Mouse (Mus musculus) C2C12 (cell line): Measurements from ENCODE around the gene Scn4b. TPM values are rescaled to one million over a fixed set of nuclear protein-coding genes. Genes with fewer than 3 reads are reported as not detected.

ENCODE experiments used
- H3K27me3 ChIP-seq: one replicate; pipeline ENCODE4 v1.6.1; 2011; ENCODE audit not compliant: control insufficient read depth, insufficient read depth, insufficient read length
- H3K36me3 ChIP-seq: one replicate; pipeline ENCODE4 v1.6.1; 2011; ENCODE audit not compliant: control insufficient read depth, insufficient read depth
- H3K4me3 ChIP-seq: one replicate; pipeline ENCODE4 v1.5.1; 2011; ENCODE audit warnings: mild to moderate bottlenecking, control low read depth; ENCODE audit not compliant: poor library complexity, insufficient read depth, severe bottlenecking
- H3K79me2 ChIP-seq: one replicate; pipeline ENCODE4 v1.6.1; 2011; ENCODE audit not compliant: control insufficient read depth, insufficient read depth
- H3K79me3 ChIP-seq: one replicate; pipeline ENCODE4 v1.6.1; 2011; ENCODE audit warnings: low read depth, control low read depth
- H3ac ChIP-seq: one replicate; pipeline ENCODE3; 2011; ENCODE audit warnings: low read depth; ENCODE audit not compliant: control insufficient read depth, insufficient read length
- CEBPB ChIP-seq: IDR thresholded peaks from one replicate; pipeline ENCODE4 v1.6.1; 2011; ENCODE audit warnings: low read depth, mild to moderate bottlenecking, control low read depth, moderate library complexity
- CTCF ChIP-seq: IDR thresholded peaks from one replicate; pipeline ENCODE4 v1.5.1; 2011; ENCODE audit not compliant: control insufficient read depth, insufficient read depth, insufficient read length
- FOSL1 ChIP-seq: IDR thresholded peaks from one replicate; pipeline ENCODE4 v1.8.0; 2011; ENCODE audit warnings: mild to moderate bottlenecking, low read length; ENCODE audit not compliant: poor library complexity, insufficient read depth, severe bottlenecking
- MAX ChIP-seq: IDR thresholded peaks from one replicate; pipeline ENCODE4 v1.6.1; 2011; ENCODE audit warnings: mild to moderate bottlenecking, control low read depth
- MYOD1 ChIP-seq: IDR thresholded peaks from one replicate; pipeline ENCODE4 v1.6.1; 2011; ENCODE audit warnings: low read depth; ENCODE audit not compliant: control insufficient read depth, insufficient read length
- MYOG ChIP-seq: IDR thresholded peaks from one replicate; pipeline ENCODE4 v1.6.1; 2011; ENCODE audit not compliant: control insufficient read depth, insufficient read length; ENCODE audit errors: extremely low read depth
- USF1 ChIP-seq: IDR thresholded peaks from one replicate; pipeline ENCODE4 v1.6.1; 2011; ENCODE audit warnings: low read depth, mild to moderate bottlenecking, control low read depth, moderate library complexity
- polyA plus RNA-seq: library from polyadenylated mRNA; unstranded; fragments of >200 nt; fragmentation: generic; extraction: Trizol; gene quantifications from one replicate; pipeline ENCODE4 v1.2.1, GENCODE M21; 2012; ENCODE audit warnings: missing spikeins

Gene Scn4b
- polyA plus RNA-seq, 1 experiment = 0.01 TPM

DNA sequence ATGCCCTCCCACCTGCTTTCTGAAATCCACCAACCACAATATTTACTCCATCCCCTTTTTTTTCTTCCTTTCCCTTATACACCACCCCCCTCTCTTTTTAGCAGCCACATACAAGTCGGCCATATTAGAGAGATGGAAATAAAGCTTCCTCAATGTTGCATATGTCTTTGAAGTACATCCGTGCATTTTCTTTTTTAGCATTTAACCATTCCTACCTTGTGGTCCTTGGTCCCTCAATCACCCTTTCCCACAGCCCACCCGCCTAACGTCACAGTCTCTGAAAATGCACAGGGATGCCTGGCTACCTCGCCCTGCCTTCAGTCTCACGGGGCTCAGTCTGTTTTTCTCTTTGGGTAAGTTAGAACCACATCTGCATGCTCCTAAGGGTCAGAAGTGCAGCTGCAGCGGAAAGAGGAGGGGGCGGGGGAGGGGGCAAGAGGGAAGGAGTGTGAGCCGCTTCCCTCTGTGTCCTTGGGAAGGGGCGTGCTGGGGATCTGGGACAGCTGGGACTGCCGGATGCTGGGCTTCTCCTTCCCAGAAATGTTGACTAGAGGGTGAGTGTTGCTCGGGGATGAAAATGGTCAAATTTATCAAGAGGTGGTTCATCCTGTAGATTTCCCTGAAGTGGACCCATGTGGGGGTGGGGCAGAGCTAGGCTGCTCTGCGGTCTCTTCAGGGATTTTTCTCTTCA lies 20.3 kb upstream of the Scn4b start, which contains the start of gene Scn2b:
TSS of gene Scn2b (plus strand) at position 42 of the 691 bp plus-strand sequence.
- H3K36me3 ChIP-seq = no peaks in the 10 kb centered on the region
- no peaks in the 10 kb centered on the region for H3K79me3 ChIP-seq
- H3K4me3 ChIP-seq = no peak within 1 kb of the TSS
- H3ac ChIP-seq = no peak within 1 kb of the TSS
- TF ChIP-seq CTCF = no peak
- TF ChIP-seq MAX = no peak
- TF ChIP-seq MYOD1 = no peak
- no peak for TF ChIP-seq FOSL1
- TF ChIP-seq USF1 = no peak
- TF ChIP-seq CEBPB = no peak
- H3K27me3 ChIP-seq = peaks cover 47% of the 10 kb centered on the region
- H3K79me2 ChIP-seq = no peaks in the 10 kb centered on the region

- Histone ChIP-seq H3K79me3 (no peaks in the 10 kb centered on the region), H3K36me3 (no peaks in the 10 kb centered on the region), H3ac (no peak overlapping the region), H3K79me2 (no peaks in the 10 kb centered on the region), H3K27me3 (peaks cover 47% of the 10 kb centered on the region), H3K4me3 (no peak overlapping the region)
- TF ChIP-seq CTCF (no peak), FOSL1 (no peak), USF1 (no peak), MYOG (no peak), MYOD1 (no peak), CEBPB (no peak), MAX (no peak)
Measured at GRCm38 (mm10) chr9:45118552-45118951, 19.6 kb upstream of the Scn4b start.

GRCm38 (mm10) chr9:45119316-45119953 lies 18.8 kb upstream of the Scn4b start:
- Histone ChIP-seq H3K4me3 (no peak overlapping the region), H3K36me3 (no peaks in the 10 kb centered on the region), H3ac (no peak overlapping the region), H3K27me3 (peaks cover 53% of the 10 kb centered on the region), H3K79me3 (no peaks in the 10 kb centered on the region), H3K79me2 (no peaks in the 10 kb centered on the region)
- no peak for TF ChIP-seq MAX
- TF ChIP-seq USF1 = no peak
- no peak for TF ChIP-seq CTCF
- no peak for TF ChIP-seq CEBPB
- no peak for TF ChIP-seq MYOD1
- TF ChIP-seq MYOG = no peak
- TF ChIP-seq FOSL1 = no peak

DNA sequence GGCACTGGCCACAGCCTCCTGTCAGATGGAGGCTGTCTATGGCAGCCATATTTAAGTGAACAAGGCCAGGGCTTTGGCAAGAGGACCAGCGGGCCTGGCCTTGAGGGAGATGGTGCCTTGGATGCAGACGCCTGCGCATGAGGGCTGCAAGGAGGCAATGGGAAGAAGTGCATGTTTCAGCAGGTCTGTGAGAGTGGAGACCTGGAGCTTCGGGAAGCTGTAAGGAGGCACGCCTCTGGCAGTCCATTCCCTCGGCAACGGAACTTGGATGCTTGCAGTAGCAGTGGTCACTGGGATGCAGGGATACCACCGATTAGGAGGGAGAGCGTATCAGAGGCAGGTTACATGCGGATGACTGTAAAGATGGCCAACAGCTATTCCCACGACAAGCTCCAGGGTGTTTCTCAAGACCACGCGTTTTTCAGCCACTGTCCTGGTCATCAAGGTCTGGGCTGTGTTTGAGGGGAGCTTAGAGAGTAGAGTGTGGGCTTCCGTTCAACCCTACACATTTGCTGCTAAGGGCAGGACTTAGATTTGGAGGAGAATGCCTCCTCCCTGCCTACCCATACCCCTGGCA lies 18.2 kb upstream of the Scn4b start:
- Histone ChIP-seq H3K4me3 (no peak overlapping the region), H3K36me3 (no peaks in the 10 kb centered on the region), H3K79me3 (no peaks in the 10 kb centered on the region), H3ac (no peak overlapping the region), H3K27me3 (peaks cover 59% of the 10 kb centered on the region), H3K79me2 (no peaks in the 10 kb centered on the region)
- TF ChIP-seq USF1 = no peak
- no peak for TF ChIP-seq CTCF
- no peak for TF ChIP-seq CEBPB
- TF ChIP-seq MYOD1 = no peak
- TF ChIP-seq FOSL1 = no peak
- TF ChIP-seq MYOG = no peak
- no peak for TF ChIP-seq MAX

DNA sequence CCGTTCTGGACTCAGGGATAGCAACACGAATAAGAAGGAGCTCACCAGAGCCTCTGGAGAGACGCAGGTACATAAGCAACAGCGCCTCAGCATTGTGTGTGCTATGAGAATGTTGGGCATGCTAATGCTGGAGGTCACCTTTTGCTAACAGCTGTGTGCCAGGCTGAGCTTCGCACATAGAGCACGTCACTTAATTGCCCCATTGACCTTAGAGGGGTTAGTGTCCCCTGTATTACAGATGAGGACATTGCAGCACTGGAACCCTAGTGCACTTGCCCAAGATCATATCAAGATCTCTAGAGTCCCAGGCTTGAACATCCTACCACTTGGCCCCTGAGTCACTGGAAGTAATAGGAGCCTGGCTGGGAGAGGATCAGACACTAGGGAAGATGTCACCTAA lies 17.6 kb upstream of the Scn4b start:
- Histone ChIP-seq H3ac (no peak overlapping the region), H3K27me3 (peaks cover 60% of the 10 kb centered on the region), H3K79me2 (no peaks in the 10 kb centered on the region), H3K36me3 (no peaks in the 10 kb centered on the region), H3K4me3 (no peak overlapping the region), H3K79me3 (no peaks in the 10 kb centered on the region)
- TF ChIP-seq FOSL1 (no peak), MYOD1 (no peak), MAX (no peak), USF1 (no peak), MYOG (no peak), CTCF (no peak), CEBPB (no peak)

DNA sequence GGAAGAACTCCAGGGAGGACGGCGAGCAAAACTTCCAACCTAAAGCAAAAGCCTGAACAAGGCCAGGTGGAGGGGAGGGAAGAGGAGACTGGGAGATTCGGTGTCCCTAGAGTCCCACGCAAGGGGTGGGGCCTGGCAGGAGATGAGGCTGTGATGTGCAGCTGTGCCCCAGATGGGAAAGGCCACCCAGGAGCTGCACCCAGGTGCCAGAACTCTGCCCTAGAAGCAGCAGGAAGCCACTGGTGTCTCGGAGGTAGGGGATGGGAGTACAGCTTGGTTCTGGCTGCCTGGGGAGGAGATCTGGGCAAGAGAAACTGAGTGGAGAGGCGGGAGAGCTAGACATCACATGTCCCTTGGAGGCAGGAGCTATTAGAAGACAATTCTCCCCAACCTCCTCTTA lies 17.2 kb upstream of the Scn4b start:
- Histone ChIP-seq H3K27me3 (peaks cover 58% of the 10 kb centered on the region), H3K4me3 (no peak overlapping the region), H3K36me3 (no peaks in the 10 kb centered on the region), H3K79me2 (no peaks in the 10 kb centered on the region), H3K79me3 (no peaks in the 10 kb centered on the region), H3ac (no peak overlapping the region)
- TF ChIP-seq USF1 (no peak), CTCF (no peak), MAX (no peak)
